Mouse (Mus musculus): Measurements from ENCODE around the gene Gm9970.
A peak's percentile ranks its signal among the peaks of the same experiment; 100 is the strongest.

The Gm9970 gene

DNA sequence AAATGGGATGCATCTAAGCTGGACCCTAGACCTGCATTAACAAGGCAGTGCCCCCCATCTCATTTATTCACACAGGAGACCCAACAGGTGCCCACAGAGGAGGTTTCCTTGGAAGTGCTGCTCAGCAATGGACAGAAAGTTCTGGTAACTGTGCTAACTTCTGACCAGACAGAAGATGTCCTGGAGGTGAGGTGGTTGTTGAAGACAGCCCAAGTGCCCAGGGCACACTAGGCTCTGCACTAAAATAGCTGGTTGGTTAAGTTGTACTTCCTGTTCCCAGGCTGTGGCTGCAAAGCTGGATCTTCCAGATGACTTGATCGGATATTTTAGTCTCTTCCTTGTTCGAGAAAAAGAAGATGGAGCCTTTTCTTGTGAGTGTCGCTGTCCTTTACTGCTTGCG lies 45.4 kb downstream of the Gm9970 start:
- no peak for DNase-seq (ENCODE audit: low spot score in 2 of 2)

DNA sequence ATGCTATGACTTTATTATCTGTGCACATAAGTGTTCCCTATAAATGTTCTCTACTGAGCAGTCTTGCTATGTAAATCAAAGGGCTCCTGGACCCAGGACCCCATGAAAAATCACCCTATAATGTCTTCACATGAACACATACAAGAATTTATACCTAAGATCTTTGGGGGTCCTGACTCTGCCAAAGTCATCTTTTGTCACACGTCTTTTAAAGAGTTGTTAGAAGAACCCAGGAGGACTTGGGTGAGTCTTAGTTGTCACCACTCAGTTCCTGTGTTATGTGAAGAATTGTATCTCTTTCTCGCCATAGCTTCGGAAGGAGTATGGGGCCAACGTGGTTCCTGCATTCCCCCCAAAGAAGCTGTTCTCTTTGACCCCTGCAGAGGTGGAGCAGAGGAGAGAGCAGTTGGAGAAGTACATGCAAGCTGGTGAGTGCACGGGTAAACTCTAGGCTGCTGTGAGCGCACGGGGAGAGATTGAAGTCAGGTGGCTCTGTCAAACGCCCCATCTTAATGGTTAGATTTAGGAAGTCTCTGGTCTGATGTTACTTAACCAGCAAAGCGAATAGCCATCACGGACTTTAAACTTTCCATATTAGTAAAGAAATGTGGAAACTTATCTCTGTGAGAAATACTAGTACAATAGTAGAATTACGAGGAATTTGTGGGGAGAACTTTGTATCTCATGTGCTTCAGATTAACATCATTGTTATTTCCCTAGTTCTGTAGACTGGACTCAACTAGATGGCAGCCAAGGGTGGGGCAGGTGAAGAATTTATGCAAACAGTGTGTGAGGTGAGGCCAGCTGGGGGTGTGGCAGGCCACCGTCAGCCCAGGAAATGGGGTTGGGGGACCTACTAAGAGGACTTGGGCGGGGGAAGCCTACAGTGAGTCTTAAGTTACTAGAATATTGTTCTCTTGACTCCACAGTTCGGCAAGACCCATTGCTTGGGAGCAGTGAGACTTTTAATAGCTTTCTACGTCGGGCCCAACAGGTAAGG lies 46.2 kb downstream of the Gm9970 start:
- DNase-seq (ENCODE audit: low spot score in 2 of 2): no peak

DNA sequence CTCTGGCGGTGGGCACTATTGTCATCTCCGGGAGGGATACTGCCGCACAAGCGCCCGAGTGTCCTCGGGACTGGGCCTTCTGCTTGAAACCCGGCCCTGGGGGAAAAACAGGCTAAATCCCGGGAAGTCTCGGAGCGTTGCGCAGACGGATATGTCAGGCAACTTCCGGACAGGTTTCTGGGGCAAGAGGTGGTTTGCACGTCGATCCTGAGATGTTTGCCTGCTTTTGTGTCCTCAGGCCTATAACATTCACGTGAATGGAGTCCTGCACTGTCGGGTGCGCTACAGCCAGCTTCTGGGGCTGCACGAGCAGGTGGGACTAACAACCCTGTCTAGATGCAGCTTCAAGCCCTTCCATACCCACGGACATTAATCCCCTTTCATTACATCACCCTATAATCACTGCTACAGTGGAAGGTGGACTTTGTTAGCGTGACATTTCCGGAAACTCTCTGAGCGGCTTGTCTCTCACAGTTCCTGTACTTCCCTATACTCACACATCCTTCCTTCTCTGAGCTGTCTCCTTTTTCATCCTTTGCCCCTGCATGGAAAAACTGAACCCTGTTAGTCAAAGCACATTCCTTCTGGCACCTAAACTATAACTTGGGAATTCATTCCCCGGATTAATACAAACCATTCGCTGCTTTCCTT lies 47.3 kb downstream of the Gm9970 start:
- no peak for DNase-seq (ENCODE audit: low spot score in 2 of 2)

DNA sequence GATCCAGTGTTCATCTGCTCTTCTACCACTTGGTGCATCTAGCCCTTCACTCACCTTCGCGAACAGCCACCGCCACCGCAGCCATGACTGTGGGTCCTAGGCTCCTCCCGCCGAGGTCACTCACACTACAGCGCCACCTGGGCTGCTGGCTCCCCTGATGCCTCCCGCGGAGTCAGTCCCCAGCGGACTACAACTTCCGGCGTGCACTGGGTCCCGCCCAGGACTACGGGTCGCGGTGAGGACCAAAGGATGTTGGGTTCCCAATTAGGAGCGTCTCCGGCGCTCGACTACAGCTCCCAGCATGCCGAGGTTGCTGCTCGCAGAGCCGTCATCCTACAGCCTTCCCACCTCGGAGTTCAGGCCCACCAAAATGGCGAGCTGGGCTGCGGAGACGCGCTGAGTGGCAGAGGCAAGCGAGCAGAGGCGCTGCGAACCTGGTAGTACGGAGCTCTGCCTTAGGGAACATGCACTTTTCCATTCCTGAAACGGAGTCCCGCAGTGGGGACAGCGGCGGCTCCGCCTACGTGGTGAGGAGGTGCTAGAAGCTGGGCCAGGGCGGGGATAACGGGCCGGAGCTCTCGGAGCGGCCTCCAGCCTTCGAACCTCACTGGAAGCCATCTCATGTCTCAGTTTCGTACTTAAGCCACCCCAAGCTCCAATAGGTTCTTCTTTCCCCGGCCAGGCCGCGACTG lies 47.9 kb downstream of the Gm9970 start, which contains the start of the genes Snx17 and Eif2b4:
Gene Snx17, plus strand, starts transcription at position 289 of the 692 bp plus-strand sequence.
Gene Eif2b4, minus strand, starts transcription at position 492 of the 692 bp plus-strand sequence.
- DNase-seq (ENCODE audit: low spot score in 2 of 2): peak; percentile 99

DNA sequence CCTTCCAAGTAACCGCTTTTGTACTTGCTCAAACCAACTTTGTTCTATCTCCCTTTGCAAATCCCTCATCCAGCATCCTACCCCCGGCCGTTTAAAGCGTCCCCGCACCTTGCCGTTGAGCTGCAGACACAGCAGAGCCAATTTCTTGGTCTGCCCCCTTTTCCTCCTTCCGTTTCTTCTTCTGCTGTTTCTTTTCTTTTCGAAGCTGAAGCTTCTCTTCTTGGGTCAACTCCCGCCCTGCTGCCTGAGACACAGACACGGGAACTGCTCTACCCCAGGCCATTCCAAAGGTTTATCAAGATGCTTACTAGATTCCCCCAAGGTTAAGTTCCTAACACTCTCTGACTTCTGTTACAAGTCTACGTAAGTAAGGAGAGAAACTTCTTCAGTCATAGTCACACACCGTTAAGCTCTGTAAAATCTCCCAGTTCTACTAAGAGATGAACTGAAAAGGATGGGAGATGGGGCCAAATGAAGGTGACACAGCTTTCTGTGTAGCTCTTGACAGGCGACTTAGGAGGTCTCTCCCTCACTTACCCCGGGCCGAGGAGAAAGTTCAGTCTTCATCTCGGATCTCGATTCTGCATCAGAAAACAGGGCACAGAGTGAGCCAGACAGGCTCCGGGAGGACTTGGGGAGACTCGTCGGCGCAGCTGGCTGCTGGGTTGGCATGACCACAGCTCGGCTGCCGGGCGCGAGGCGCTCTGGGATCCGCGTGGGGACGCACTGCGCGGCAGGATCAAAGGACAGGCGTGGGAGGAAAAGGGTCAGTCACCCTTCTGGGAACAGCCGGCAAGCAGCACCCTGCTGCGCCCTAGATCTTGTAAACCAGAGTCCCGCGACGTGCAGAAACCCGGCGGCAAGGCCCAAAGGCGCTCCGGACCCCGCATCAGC lies 48.7 kb downstream of the Gm9970 start:
- no peak for DNase-seq (ENCODE audit: low spot score in 2 of 2)

Measured in spleen, postnatal 4 days (tissue).